Mouse (Mus musculus): ENCODE measurements at regions not wholly inside any gene's neighbourhood (a gene's known extent, or its start where the extent isn't known, plus 50 kb on each side); places are given as distances from the start of the nearest gene placed in this dataset.

DNA sequence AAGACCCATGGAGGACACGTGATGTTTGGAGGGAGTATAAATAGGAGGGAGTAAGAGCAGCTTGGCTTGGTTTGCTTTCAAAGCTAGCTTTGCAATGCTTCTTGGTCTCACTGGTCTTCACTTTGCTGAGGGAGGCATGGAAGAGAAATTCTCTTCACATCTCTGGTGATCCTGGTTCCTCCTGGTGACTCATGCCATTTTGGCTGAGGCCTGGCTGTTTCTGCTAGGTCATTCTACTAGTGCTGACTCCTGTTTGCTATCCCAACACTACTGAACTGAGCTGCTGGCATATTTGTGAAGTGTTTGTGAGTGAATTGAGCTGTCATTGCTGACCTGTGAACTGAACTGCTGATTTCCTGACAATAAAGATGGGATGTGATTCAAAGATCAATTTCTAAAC, 288.3 kb upstream of the Mctp2 start:
- TF ChIP-seq MYOG (IDR thresholded peaks at IDR 0.05; ENCODE audit: control insufficient read depth in 1 of 3, insufficient read depth in 1 of 3, insufficient read length in 2 of 3, low read depth in 2 of 3) = no peak
- no peak for TF ChIP-seq USF1 (IDR thresholded peaks at IDR 0.05; ENCODE audit: low read depth)
- no peak for TF ChIP-seq POLR2A (IDR thresholded peaks at IDR 0.05; ENCODE audit: insufficient read length, low read depth)
